Mouse (Mus musculus) layer of hippocampus, adult 9-10 months (tissue): Measurements from ENCODE around the gene Tmem235.

Experiments
- DNase-seq: peaks from one replicate; pipeline ENCODE4 v3.0.0; 2022; ENCODE audit warnings: low spot score

Tmem235 gene

DNA sequence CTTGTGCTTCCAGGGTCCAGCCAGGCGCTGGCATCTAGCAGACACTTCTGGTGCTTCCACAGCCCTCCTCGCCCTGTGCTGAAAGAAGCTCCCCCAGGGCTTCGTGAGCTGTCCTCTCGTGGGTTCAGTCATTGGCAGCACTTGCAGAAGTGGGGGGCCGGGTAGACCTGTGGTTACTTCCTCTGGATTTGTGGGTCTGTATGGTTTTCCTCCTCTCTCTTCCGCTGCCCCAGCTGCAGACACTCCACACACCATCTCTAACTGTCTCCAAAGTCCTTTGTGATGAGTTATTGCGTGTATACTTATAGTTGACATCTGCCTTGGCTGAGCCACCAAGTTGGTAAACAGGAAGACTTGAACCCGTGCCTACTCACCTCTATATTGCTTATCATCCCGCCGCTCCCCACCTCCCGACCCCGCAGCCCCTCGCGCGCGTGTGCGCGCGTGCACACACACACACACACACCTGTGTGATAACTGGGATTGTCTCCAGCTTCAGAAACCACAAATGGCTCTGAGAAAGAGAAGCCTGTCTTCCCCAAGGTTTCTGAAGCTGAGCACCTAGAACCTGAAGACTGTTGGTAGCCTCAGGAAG, 31.1 kb downstream of the Tmem235 start:
- DNase-seq: no peak

DNA sequence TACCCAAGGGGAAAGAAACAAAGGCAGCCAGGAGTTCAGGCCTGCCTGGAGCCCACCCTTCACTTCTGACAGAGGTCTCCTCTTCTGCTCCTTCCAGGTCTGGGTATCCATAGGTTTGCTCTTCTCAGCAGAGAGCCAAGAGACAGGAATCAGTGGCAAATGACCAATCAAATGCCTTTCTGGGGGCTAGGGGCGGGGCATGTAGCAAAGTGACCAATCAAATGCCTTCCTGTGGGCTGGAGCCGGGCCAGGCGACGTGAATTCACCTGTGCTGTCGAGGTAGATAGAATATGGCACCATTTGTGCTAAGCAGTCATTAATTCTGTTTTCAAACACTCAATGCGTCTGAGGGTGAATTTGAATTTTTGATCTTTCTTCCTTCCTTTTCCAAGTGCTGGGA, 31.6 kb downstream of the Tmem235 start:
- DNase-seq: no peak

DNA sequence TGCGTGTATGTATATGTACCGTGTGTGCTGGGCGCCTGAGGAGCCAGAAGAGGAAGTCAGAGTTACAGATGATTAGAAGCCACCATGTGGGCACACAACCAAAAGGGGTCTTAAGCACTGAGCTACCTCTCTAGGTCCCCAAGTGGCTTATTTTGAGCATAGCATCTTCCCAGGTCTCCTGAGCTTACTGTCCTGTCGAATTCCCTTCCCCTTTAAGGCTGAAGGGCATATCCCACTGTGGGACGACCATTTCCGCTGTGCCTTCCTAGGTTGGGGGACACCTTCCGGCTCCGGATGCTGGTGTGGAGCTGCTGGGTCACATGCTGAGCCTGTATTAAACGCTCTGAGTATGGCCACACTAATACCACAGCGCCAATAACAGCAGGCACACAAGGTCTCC, 34.1 kb downstream of the Tmem235 start:
- DNase-seq: no peak

GRCm38 (mm10) chr11:117896533-117896932, 36.0 kb downstream of the Tmem235 start:
- no peak for DNase-seq

- no peak for DNase-seq
Observed at GRCm38 (mm10) chr11:117902282-117902681, 41.7 kb downstream of the Tmem235 start.

- DNase-seq: no peak
Observed at GRCm38 (mm10) chr11:117904442-117904841, 43.9 kb downstream of the Tmem235 start.

DNA sequence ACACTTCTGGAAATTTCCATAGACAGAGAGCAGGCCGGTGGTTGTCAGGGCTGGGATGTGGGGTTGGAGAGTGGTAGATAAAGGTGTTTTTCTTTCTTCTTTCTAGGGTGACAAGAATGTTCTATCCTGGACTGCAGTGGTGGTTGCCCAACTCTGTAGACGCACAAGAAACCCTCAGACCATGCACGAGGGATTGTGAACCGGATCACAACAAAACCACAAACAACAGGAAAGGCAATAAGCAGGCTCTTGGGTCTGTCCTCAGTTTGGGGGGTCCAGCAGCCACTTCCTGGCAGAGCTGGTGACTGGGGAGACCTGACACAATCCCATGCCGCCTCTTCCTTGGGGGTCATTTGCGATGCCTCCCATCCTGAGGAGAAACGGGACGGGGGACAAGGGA, 48.8 kb downstream of the Tmem235 start:
- DNase-seq: no peak

DNA sequence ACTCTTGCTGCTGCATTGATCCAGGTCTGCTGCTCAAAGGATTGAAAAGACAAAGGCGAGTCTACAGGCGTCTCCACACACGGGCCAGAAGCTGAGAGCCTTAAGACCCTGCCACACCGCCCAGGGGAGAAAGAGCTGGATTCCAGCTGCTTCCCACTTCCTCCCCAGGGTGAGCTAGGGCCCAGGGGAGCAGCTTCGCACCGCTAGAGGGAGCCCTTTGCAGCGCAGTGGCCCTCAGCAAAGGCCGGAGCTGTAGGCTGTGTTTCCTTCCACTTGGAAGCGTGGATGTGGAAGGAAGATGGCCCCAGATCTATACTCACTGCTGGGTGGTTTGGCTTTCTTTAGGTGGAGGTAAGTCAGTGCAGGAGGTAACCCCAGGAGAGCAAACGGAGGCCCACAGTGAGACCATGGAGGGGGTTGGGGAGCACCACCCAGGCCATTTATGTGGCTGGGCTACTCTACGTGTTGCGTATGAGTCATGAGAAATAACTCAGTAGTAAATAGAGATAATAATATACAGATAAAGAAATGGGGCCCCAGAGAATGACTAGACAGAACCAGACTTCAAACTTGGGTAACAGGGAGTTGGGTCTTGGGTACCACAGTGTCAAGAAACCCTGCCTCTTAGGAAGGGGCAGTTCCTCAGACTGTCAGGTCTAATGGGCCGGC, 52.3 kb downstream of the Tmem235 start:
- DNase-seq: peak; percentile 41

- no peak for DNase-seq
Observed at GRCm38 (mm10) chr11:117914531-117914930, 54.0 kb downstream of the Tmem235 start.
